Mouse (Mus musculus) ES-Bruce4 (cell line): Measurements from ENCODE around the gene Dapk2. TPM values are rescaled to one million over a fixed set of nuclear protein-coding genes. Genes with fewer than 3 reads are reported as not detected.

ENCODE experiments used
- H3K27ac ChIP-seq: 2 replicates; pipeline ENCODE4 v1.5.1; 2012; ENCODE audit warnings: low read length, inconsistent platforms; ENCODE audit not compliant: insufficient read depth
- H3K27me3 ChIP-seq: 2 replicates; pipeline ENCODE4 v1.6.1; 2012; ENCODE audit warnings: mild to moderate bottlenecking, low read length, inconsistent platforms; ENCODE audit not compliant: control insufficient read depth, poor library complexity, insufficient read depth, severe bottlenecking
- H3K36me3 ChIP-seq: 2 replicates; pipeline ENCODE4 v1.6.1; 2012; ENCODE audit warnings: inconsistent platforms, mild to moderate bottlenecking, low read length, moderate library complexity; ENCODE audit not compliant: control insufficient read depth, poor library complexity, insufficient read depth, severe bottlenecking
- H3K4me1 ChIP-seq: one replicate; pipeline ENCODE4 v1.8.1; 2011; ENCODE audit warnings: low read length; ENCODE audit not compliant: control insufficient read depth, insufficient read depth
- H3K4me3 ChIP-seq: 2 replicates; pipeline ENCODE4 v1.5.1; 2011; ENCODE audit warnings: low read depth, mild to moderate bottlenecking, low read length
- H3K9ac ChIP-seq: 2 replicates; pipeline ENCODE4 v1.6.1; 2012; ENCODE audit warnings: low read depth, mild to moderate bottlenecking, inconsistent platforms; ENCODE audit not compliant: poor library complexity, severe bottlenecking
- H3K9me3 ChIP-seq: replicated peaks from 2 replicates; pipeline ENCODE4 v1.6.1; 2012; ENCODE audit warnings: mild to moderate bottlenecking, low read length, inconsistent platforms; ENCODE audit not compliant: control insufficient read depth, poor library complexity, insufficient read depth, severe bottlenecking
- CTCF ChIP-seq: IDR thresholded peaks from one replicate; pipeline ENCODE4 v1.8.1; 2011; ENCODE audit warnings: low read depth, low read length
- EP300 ChIP-seq: IDR thresholded peaks from 2 replicates; pipeline ENCODE4 v1.6.1; 2011; ENCODE audit warnings: low read depth, low read length; ENCODE audit not compliant: insufficient read depth
- POLR2A ChIP-seq: IDR thresholded peaks from one replicate; pipeline ENCODE4 v1.8.1; 2011; ENCODE audit warnings: low read length; ENCODE audit not compliant: insufficient read depth
- polyA plus RNA-seq: library from polyadenylated mRNA; stranded (reverse); fragments of >200 nt; gene quantifications from 2 replicates; pipeline ENCODE4 v1.2.4, GENCODE M21; 2011; ENCODE audit warnings: low read depth; ENCODE audit not compliant: missing spikeins, insufficient read depth, insufficient read length

The Dapk2 gene
- polyA plus RNA-seq, 1 experiment: 0.45 TPM

- Histone ChIP-seq H3K27ac (no peak overlapping the region), H3K9me3 (no peaks in the 10 kb centered on the region), H3K27me3 (no peaks in the 10 kb centered on the region), H3K4me3 (no peak overlapping the region), H3K9ac (no peak overlapping the region), H3K4me1 (no peaks in the 10 kb centered on the region), H3K36me3 (no peaks in the 10 kb centered on the region)
- TF ChIP-seq EP300 (no peak), POLR2A (no peak), CTCF (no peak)
These were observed 25.0 kb downstream of the Dapk2 start for GRCm38 (mm10) chr9:66183023-66183422.

- no peak overlapping the region for H3K9ac ChIP-seq
These were observed 26.5 kb downstream of the Dapk2 start for GRCm38 (mm10) chr9:66184572-66184971.

DNA sequence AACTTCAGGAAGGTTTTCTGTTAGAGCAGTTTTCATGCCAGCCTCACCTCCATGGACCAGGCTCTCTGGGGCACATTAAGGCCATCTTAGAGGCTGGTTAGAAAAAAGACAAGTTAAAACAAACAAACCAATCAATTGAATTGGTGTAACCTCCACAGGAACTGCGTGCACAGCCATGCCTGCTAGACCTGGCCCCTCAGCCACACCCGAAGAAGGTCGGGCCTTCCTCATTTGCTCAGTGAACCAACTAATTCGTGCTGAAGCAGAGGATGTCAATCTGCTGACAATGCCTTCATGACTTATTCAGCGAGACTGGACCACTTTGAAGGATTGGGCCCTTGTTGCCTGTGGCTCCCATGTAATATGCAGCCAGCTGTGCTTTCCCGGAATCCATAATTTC lies 28.4 kb downstream of the Dapk2 start:
- no peak overlapping the region for H3K27ac ChIP-seq
- no peak overlapping the region for H3K9ac ChIP-seq
- H3K4me3 ChIP-seq: no peak overlapping the region

More at GRCm38 (mm10) chr9:66184572-66184971, 26.5 kb downstream of the Dapk2 start:
- TF ChIP-seq CTCF: no peak
- Histone ChIP-seq H3K9me3 (no peaks in the 10 kb centered on the region), H3K4me3 (no peak overlapping the region), H3K36me3 (no peaks in the 10 kb centered on the region), H3K4me1 (no peaks in the 10 kb centered on the region), H3K27ac (no peak overlapping the region), H3K27me3 (no peaks in the 10 kb centered on the region; the same call in 1 of the 2 replicates)

DNA sequence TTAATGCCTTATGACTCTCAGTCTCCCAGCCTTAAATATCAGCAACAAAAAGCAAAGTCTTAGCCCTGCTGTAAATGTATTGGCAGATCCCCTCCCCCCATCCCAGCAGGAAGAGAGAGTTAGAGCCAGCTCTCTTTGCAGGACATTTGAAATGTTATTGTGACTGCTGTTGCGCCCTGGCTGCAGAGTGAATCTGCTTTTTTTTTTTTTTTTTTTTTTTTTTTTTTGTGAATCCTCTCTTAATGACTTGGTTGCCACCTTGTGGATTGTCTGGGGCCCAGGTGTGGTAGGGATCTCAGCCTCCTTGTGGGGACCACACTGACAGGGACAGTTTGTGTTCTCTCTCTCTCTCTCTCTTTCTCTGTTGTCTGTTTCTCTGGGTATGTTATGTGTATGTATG lies 31.0 kb downstream of the Dapk2 start:
- Histone ChIP-seq H3K36me3 (no peaks in the 10 kb centered on the region), H3K27me3 (no peaks in the 10 kb centered on the region; the same call in 1 of the 2 replicates), H3K27ac (no peak overlapping the region), H3K4me1 (no peaks in the 10 kb centered on the region), H3K9me3 (no peaks in the 10 kb centered on the region), H3K9ac (no peak overlapping the region), H3K4me3 (no peak overlapping the region)
- no peak for TF ChIP-seq CTCF

More for the DNA sequence above, 28.4 kb downstream of the Dapk2 start:
- Histone ChIP-seq H3K27me3 (no peaks in the 10 kb centered on the region; the same call in 1 of the 2 replicates), H3K36me3 (no peaks in the 10 kb centered on the region), H3K9me3 (no peaks in the 10 kb centered on the region), H3K4me1 (no peaks in the 10 kb centered on the region)
- TF ChIP-seq CTCF (no peak), POLR2A (no peak), EP300 (no peak)

DNA sequence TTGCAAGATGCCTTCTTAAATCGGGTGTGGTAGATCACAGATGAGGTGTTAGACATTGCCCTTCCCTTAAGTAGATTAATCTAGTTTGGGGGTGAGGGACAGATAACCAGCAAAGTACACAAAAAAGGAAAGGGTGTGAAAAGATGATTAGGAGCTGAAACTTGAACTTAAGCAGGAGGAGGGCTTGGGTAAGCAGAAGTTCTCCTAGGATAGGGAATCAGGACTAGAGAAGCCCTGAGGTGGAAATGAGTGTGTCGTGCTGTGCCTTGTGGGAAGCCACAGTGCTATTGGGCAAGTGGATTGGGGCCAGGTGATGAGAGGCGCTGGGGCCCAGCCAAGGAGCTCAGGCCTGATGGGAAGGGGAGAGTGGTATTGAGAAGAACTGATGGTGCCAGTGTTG lies 36.0 kb downstream of the Dapk2 start:
- Histone ChIP-seq H3K4me3 (no peak overlapping the region), H3K4me1 (no peaks in the 10 kb centered on the region), H3K9me3 (no peaks in the 10 kb centered on the region), H3K9ac (no peak overlapping the region), H3K36me3 (no peaks in the 10 kb centered on the region), H3K27ac (no peak overlapping the region), H3K27me3 (no peaks in the 10 kb centered on the region)
- TF ChIP-seq EP300: no peak
- TF ChIP-seq POLR2A: no peak
- TF ChIP-seq CTCF: no peak

- Histone ChIP-seq H3K36me3 (no peaks in the 10 kb centered on the region), H3K9ac (no peak overlapping the region), H3K4me1 (no peaks in the 10 kb centered on the region), H3K27me3 (no peaks in the 10 kb centered on the region), H3K9me3 (no peaks in the 10 kb centered on the region), H3K4me3 (no peak overlapping the region), H3K27ac (no peak overlapping the region)
- TF ChIP-seq EP300: no peak
- no peak for TF ChIP-seq CTCF
- TF ChIP-seq POLR2A: no peak
These were observed 38.5 kb downstream of the Dapk2 start for GRCm38 (mm10) chr9:66196561-66196960.
